Mouse (Mus musculus): ENCODE measurements at regions not wholly inside any gene's neighbourhood (a gene's known extent, or its start where the extent isn't known, plus 50 kb on each side); places are given as distances from the start of the nearest gene placed in this dataset.
"Not testable (repeated sequence)": the region's sequence is repeated elsewhere in the genome, so short reads cannot be mapped to it uniquely, and the experiment has no call there.

DNA sequence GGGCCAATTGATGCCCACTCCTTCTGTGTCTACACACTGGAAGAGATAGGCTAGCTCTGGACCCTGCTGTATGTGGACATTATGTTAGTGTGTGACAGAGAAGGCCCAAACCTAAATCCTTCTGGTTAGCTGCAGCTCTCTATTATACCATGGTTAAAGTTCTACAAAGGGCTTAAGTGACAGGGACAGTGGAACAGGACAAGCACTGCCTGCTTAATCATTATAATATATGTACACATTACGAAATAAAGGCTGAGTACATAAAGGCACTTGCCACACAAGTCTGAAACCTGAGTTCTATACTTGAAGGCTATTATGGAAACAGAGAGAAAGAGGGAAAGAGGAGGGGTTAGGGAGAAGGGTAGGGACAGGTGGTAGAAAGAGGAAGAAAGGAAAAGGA lies 55.2 kb downstream of the Rdh14 start:
- no peak for DNase-seq (ENCODE audit: low read depth, low spot score)

DNA sequence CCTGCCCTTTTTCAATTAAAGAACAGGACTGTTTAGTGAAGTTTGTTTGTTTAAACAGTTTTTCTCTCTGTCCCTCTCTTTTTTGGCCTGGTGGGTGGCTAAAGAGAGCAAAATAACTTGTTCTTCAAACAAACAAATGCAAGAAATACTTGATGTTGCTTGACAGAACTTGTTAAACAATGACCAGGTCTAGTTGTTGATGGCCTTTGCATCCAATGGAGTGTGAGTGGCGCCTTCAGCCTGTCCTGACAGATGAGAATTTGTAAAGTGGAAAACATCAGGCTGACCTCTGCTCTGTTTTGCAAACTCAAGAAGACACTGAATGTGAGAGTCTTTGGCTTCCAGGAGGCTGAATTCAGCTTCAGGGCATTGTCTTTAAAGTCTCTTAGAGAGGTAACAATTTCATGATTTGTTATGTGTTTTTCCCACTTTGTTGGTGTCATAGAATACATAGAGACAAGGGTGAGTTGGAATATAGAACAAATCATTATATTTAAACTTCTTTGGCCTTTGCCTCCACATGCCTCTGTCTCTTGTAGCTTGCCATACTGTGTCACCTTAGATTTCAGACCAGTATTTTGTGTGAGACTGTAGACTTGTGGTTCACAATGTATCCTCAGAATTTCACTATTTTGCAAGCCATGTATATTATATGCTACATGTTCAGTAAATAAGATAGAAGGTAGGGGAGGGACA lies 67.5 kb downstream of the Rdh14 start:
- DNase-seq (ENCODE audit: low read depth, low spot score): no peak

DNA sequence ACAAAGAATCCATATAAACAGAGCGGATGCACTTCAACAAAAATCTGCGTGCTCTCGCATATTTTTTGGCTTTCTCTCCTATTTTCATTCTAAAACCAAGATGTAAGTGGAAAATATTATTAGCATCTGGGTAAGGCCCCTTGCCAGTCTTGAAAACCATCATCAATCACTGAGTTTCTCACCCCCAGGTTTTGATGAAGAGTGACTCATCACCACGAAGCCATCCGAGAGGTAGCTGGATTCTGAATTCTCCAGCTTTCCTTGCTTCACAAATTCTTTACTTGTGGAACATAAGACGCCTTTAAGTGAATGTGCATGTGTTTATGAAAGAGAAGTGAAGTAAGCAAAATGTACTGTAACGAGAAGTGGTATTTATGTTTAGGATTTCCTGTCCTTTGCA lies 71.2 kb downstream of the Rdh14 start:
- no peak for DNase-seq (ENCODE audit: low read depth, low spot score)

DNA sequence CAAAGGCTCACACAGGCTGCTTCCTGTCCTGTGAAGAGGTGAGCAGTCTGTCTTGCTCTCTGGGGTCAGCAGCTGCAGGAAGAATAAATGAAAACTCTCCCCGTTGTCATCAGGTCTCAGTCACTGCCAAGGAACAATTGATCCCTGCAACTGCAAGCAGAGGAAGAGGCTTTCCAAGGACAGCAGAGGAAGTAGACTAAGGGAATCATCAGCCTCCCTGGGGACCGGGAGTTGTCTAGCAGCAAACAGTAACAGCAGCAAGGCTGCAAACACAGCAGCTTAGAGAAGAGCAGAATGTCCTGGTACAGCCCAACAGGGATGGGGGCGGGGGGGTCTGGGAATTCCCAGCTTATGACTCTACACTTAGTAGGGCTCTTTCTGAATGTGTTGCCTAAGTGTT lies 72.4 kb downstream of the Rdh14 start:
- DNase-seq (ENCODE audit: low read depth, low spot score): peak; percentile 86

DNA sequence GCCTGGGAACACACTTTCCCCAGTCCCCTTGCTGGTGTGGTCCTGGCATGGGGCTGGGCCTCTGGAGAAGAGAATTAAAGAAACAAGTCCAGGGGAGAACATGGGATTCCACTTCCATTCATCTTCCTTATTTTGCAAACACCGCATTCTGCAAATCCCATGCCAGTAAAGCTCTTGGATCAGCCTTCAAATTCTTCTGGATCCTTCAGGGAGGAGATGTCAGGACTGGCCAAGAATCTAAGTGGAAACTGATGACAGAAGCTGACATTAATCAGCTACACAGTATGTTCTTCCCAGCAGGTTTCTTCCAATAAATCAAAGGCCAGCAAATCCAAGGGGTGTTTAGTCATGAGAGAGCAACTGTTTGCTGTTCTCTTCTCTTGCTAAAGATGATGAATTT lies 83.4 kb downstream of the Rdh14 start:
- DNase-seq (ENCODE audit: low read depth, low spot score): peak; percentile 78

DNA sequence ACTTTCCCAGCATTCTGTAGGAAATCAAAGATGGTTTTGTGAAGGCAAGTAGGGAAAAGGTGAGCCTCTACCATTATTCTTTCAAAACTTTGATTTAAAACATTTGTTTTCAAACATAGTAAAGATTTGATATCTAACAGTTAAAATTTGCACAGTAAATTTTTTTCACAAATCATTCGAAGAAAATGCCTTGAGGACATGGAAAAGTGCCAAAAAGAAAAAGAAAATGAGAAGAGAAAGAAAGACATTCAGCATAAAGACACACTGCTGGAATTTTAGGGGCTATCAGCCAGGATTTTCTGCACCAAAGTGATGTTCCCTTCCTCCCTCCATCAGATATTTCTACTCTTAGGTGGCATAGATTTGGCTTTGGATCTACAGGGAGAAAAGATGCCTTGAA lies 90.2 kb downstream of the Rdh14 start:
- no peak for DNase-seq (ENCODE audit: low read depth, low spot score)

DNA sequence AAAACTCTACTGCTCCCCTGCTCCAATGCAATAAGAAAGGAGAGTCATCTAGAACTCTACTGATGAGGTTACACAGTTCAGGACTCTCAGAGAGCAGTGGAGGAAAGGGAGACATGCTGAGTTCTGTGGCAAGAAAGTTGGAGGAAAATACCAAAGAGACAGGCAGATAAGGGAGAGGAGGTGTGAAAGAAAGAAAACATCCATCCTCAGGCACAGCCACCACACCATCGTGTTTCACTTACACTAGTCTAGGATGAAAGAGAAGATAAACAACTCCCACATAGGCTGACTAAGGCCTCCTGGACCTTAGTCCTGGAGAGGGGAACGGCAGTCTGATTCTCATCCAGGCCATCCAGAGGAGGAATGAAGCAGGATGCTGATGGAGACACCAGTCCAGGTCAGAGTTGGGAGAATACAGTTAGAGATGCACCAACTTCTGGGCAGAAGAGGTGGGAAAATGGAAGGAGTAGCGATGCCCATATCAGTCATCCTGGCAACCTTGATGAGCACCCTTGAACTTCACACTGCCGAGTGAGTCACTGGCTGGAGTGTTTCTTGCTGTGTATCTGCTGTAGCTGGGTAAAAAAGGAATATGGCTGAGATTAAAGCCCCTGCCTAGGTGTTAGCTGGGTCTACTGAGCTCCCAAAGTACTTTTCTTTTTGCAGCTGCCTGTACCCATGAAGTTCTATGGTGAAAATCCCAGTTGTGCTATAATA lies 91.9 kb downstream of the Rdh14 start:
- DNase-seq (ENCODE audit: low read depth, low spot score): no peak

DNA sequence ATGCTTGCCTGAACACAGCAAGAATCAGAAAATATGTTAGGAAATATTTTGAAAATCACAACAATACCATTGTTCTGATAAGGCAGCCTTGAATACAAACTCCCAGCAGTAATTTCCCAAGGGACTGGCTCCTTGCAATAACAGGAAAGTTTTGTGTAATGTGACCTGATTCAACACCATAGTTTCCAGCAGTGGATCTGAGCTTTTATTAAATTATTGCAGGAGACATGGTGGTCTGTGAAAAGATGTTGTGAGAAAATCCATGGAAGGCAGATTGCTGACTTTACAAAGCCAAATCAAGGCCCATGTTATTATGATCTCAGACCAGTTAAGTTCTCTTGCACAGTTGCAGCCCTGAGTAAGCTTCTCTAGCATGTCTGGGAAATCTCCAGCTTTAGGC lies 116.1 kb downstream of the Rdh14 start:
- DNase-seq (ENCODE audit: low read depth, low spot score): no peak

DNA sequence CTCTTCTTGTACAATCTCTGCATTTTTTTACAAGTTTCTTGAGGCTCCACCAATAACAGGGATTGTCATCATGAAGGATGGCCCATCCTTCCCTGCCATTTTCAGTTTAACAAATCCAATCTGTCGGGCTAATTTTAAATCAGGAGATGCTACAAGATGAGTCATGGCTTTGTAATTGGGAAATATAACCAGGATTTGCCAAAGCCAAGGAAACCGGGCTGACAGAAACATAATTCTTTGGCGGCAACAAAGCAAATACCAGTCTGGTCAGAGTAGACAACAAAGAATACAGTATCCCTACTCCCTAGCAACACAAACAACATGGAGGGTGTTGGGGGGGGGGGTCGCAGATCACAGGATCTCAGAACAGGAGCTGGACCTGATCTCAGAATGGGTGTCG lies 123.0 kb downstream of the Rdh14 start:
- peak; percentile 56 for DNase-seq (ENCODE audit: low read depth, low spot score)

DNA sequence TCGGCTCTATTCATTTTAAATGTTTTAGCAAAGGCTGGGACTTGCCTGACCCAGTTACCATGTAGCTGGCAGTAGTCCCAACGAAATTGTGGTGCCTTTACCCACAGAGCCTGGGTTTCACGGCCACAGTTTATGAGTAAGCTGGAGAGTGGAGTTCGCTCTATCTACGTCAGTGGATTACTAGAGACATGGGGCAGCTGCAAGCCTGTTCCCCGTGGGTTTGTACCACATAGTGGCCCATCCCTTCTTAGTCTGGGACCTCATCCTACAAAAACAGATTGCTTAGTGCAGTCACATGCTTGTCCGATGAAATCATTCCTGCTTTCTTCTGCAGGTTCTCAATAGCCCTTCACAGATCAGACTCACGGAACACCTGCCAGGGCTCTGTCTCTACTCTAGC lies 123.7 kb downstream of the Rdh14 start:
- DNase-seq (ENCODE audit: low read depth, low spot score): peak; percentile 75

DNA sequence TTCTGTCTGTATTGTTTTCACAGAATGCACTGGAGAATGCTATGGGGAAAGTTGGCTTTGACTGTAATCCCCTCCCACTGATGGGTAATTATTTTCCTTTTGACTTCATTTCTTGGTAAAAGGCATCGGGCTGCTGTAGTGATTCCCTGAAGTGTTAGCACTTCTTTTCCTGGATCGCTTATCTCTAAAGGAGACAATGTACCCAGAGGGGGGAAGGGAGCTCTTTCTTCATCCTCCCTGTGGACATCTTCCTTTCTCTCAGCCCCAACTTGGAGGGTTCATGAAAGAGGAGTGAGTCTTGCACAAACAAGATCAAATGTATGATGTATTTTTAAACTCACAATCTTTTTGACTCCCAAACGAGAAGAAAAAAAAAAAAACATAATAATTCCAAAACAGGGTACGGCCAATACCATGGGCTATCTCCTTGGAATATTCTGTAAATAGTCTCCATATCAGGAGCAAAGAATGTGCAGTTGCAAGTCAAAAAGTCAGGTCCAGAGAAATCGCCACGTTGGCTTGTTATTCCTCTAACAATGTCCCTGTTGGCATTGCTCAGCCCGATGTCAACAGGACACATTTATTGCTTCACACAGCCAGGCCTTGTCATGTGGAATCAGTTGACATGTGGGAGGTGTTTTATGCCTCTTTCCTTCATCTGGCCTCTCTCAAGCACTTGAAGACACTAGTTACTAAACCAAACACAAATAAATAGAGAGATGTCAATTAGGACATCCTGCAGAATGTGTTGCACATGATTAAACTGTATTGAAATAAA lies 134.1 kb downstream of the Rdh14 start:
- peak; percentile 46 for DNase-seq (ENCODE audit: low read depth, low spot score)

DNA sequence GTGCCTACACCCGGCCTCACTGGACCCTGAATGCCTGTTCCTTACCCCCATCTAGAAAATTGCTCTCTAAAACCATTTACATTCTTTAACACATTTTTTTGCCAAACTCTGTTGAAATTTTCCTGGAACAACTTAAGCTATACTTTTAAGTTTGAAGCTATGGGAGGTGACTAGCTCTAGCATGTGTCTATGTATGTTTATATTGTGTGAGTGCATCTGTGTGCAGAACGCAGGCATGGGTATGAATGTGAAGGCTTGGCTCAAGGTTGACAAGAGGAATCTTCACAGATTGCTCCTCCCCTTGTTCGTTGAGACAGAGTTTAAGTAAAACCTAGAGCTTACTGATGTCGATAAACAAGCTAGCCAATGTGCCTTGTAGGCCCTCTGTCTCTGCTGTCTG lies 135.4 kb downstream of the Rdh14 start:
- no peak for DNase-seq (ENCODE audit: low read depth, low spot score)

DNA sequence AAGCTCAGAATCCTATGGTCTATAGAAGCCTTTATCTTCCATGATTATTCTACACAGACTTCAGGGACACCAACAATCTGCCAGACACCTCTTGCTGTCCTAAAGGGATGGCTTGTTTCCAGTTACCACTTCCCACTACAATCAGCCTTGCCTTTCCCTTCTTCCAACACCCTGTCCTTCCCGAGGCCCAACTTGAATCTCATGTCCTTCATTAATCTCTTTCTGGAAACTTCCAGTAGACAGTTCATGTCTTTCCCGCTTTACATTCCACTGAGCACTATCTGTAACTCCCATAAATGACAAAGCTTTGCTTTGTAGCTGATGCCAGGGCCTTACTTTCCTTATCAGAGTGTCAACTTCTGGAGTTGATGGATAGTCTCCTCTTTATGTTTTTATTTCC lies 138.5 kb downstream of the Rdh14 start:
- DNase-seq (ENCODE audit: low read depth, low spot score): no peak

DNA sequence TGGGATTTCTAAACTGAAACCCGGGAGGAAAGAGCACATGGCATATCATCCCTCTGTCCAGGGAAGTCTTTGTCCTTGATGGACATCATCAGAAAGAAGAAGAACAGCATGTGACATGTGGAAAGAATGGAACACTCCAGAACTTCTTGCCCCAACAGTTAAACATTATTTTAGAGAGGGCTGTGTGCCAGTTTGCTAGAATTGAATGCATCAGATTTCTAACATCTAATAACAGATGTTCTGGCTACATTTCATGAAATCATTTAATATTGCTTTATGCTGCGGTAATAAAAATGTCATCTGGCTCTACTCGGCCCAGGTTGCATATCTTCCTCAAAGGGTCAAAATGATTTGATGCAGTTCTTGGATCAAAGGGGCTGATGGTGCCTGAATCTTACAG lies 140.4 kb downstream of the Rdh14 start:
- no peak for DNase-seq (ENCODE audit: low read depth, low spot score)

DNA sequence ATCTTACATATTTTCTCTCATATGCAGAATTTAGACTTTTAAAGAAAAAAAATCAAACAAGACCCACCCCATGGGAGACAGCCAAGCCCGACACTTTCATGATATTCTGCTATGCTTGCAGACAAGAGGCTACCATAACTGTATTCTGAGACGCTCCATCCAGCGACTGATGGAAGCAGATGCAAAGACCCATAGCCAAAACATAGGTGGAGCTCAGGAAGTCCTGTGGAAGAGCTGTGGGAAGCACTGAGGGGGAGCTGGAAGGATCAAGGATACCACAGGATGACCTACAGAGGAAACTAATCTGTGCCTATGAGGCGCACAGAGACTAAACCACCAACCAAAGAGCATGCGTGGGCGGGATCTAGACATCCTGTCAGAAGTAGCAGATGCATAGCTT lies 143.4 kb downstream of the Rdh14 start:
- DNase-seq (ENCODE audit: low read depth, low spot score): no peak

DNA sequence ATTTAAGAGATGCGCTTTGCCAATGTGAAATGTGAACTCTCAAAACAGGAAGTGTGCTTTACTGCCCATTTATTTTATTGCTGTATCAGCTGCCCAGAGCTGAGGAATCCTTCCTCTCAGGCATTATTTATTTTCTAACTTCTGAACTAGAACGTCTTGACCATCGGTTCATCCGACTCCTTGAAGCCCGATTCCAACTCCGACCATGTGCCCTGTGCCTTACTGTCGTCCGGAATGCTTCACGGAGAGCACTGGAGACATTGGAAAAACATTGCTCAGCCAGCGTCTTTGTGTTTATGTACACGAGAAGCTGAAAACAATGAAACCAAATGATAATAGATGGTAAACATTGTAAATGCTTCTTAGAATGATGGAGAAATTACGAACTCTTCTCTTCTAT lies 145.7 kb downstream of the Rdh14 start:
- DNase-seq (ENCODE audit: low read depth, low spot score): no peak

DNA sequence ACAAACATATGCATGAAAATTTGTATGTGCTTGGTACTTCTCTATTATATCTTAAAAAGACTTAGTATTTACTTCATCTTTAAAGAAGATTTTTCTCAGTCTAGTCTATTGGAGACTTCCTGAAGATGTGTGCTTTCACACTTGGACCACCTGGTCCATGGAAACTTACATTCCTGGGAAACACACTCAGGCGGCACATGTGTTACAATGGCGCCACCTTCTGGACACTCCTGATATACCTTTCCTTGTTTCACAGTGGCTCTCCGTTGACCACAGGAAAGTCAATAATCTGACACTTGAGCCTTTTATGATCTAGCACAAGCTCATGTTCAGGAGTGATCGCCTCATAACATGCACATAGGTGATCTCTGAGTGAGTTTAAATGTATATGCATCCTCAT lies 146.5 kb downstream of the Rdh14 start:
- DNase-seq (ENCODE audit: low read depth, low spot score): peak; percentile 36

DNA sequence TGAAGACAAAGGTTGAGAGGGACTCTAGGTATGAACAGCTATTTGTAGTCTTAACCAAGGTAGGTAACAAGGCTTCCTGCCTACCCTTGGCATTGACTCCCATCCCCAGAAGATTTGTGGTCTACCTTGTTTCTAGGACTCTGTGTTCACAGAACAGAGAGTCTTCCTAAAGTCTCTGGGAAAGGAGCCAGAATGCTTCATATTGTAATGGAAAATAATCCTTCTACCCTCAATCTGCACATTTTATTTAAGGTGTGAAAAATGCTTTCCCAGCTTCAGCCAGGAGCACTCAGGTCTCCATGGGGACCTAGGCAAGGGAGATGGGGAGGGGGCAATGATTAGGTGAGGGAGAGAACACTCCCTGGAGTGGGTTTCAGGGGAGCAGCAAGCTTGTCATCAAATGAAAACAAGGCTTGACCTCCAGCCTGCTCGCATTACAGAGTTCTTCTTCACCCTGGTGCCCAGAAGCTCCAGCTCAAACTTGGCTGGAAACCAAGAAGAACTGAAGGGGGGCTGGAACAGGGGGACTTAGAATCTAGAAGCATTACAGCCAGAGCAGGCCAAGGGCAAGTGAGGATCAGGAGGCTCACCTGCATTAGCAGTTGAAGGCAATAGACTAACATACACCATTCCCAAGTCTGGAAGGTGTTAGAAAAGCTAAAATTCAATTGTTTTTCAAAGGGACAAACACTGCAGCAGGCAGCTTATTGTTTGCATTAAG lies 159.1 kb downstream of the Rdh14 start:
- DNase-seq (ENCODE audit: low read depth, low spot score): no peak

DNA sequence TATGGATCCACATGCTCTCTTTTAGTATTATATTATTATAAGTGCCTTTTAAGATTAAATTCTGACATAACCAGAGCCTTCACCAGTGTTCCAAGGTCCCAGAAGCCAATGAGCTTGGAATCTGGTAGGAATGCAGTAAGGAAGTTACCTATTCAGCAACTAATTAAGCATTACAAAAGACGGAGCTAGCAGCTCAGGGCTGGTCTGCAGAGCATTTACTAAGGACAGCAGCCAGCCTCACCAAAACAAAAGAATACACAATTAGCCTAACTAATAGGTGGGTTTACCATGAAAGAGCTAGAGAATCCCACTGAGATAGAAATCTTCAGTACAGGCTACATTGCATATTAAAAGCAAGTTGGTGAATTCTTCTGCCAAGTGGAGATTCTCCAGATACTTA lies 164.1 kb downstream of the Rdh14 start:
- not testable (repeated sequence) for DNase-seq (ENCODE audit: low read depth, low spot score)

DNA sequence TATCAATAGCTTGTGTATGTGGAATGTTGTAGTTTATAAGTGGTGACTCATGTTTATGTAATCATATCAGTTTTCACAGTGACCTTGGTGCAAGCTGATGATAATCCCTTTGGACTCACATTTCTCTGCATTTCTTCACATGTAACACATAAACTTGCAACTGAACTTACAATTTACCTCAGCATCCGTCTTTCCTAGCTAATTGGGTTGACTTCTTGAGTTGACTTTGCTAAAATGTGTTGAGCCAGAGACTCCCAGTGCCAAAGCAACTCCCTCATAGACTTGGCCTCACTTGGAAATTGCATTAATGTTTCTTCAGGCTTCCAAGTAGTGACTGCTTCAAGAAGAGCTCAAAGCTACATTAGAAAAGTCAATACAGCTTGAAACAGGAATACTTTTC lies 172.4 kb downstream of the Rdh14 start:
- peak; percentile 32 for DNase-seq (ENCODE audit: low read depth, low spot score)

DNA sequence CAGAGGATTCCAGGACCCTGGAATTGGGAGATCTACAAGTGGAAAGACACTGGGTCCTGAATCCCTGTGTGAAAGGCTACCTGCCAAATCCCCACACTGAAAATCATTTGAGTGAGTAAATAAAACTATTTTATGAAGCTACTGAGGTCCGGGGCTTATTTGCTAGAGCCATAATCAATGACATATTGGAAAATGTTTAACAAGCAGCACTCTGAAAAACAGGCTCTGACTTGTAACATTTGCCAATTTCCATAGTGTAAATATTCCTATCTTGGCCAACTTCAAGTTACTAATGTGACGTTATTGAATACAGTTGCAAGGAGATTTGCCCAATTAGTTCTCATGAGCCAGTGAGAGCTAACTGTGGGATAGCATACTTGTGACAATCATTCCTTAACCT lies 177.3 kb downstream of the Rdh14 start:
- no peak for DNase-seq (ENCODE audit: low read depth, low spot score)

Measured in skeletal muscle tissue, adult 2 months (tissue).